8 mouse cellular contexts compared by ENCODE assay signal in the genomic region with DNA sequence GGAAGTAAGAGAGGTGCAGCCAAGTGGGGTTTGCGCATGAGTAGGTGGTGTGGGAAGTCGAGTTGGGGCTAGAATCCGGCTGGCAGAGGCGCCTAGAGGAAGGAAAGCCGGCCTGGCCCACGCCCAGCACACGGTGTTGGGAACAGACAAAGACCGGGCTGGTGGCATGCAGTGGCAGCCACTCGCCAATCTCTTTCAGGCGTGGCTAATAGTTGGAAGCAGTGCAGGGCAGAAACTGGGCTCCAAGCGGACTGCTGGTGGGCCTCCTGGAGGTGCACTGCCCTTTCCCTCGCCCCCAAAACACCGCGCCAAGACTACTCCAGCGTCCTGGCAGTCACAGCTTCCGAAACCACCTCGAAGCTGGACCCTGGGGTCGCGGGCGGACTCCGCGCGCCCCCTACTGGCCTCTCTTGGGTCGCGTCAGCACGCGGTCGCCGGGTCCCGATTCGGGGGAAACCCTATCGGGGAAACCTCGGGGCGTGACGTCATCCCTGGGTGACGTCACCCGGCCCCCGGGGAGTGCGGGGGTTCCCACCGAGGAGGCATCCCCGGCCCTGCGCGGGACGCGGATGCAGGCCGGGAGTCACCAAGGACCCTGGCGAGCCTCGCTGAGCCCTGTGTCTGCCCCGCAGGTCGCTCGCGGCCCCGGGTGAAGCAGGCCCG. TPM values are rescaled to one million over a fixed set of nuclear protein-coding genes. Genes with fewer than 3 reads are reported as not detected.
DNase-seq lines count a peak whose midpoint lies in the region; ATAC-seq and TF ChIP-seq lines count a peak whose summit lies in the region.

No protein-coding gene starts in this region.

- TF ChIP-seq EP300 in liver, embryonic 14.5 days (IDR thresholded peaks at IDR 0.05; ENCODE audit: low read depth), result no peak
- no peak for TF ChIP-seq EP300 in stomach, postnatal 0 days (optimal IDR thresholded peaks at IDR 0.05)

- H3K27ac ChIP-seq in embryonic facial prominence, embryonic 12.5 days, result peak overlapping the region; percentile 77
- H3K27ac ChIP-seq in liver, embryonic 14.5 days, result no peak overlapping the region
- no peak overlapping the region for H3K27ac ChIP-seq in stomach, postnatal 0 days (replicated peaks)

- peak overlapping the region; percentile 52 for H3K4me3 ChIP-seq in embryonic facial prominence, embryonic 12.5 days
- peak overlapping the region; percentile 33 to 48 for H3K4me3 ChIP-seq in liver, embryonic 14.5 days (ENCODE audit: insufficient read depth in 1 of 2, low read depth in 2 of 2, low read length in 2 of 2)
- peak overlapping the region; percentile 61 for H3K4me3 ChIP-seq in stomach, postnatal 0 days (ENCODE audit: low read depth, low read length)

- peak; percentile 93 for DNase-seq in CD4-positive helper T cell, adult 2 months (ENCODE audit: low read depth, low spot score)
- peak; percentile 85 to 90 for DNase-seq in adrenal gland, postnatal 36 days
- DNase-seq in heart, adult 9 months (ENCODE audit: low spot score in 2 of 2), result peak; percentile 88
- DNase-seq in kidney, adult 9 months, result peak; percentile 79
- peak in 2 of 3 experiments; percentile 36 to 47 for DNase-seq in liver, embryonic 14.5 days (ENCODE audit: low read depth in 3 of 3, low spot score in 3 of 3)
- peak; percentile 95 for DNase-seq in neural tube, embryonic 10.5 days (ENCODE audit: extremely low spot score, low spot score)
- peak; percentile 86 for DNase-seq in stomach, postnatal 0 days (ENCODE audit: low spot score)

- peaks cover 23% of the 10 kb centered on the region for H3K36me3 ChIP-seq in embryonic facial prominence, embryonic 12.5 days
- no peaks in the 10 kb centered on the region for H3K36me3 ChIP-seq in liver, embryonic 14.5 days (replicated peaks; ENCODE audit: control insufficient read depth, insufficient read depth, low read depth)
- H3K36me3 ChIP-seq in stomach, postnatal 0 days (ENCODE audit: control insufficient read depth, insufficient read depth, low read length), result peaks cover 2% of the 10 kb centered on the region; the same call in 1 of the 2 replicates

- peak; percentile 92 for TF ChIP-seq CTCF in liver, embryonic 14.5 days (IDR thresholded peaks at IDR 0.05; ENCODE audit: low read depth)
- TF ChIP-seq CTCF in stomach, postnatal 0 days (IDR thresholded peaks at IDR 0.05; ENCODE audit: low read depth), result peak; percentile 93

- ATAC-seq in embryonic facial prominence, embryonic 12.5 days (ENCODE audit: insufficient number of reproducible peaks, insufficient read depth, low FRiP score, low TSS enrichment), result peak; percentile 61
- ATAC-seq in liver, embryonic 14.5 days (ENCODE audit: insufficient read depth), result peak; percentile 59
- ATAC-seq in stomach, postnatal 0 days (ENCODE audit: low FRiP score, low TSS enrichment), result peak; percentile 64

- peak overlapping the region; percentile 99 for H3K4me2 ChIP-seq in embryonic facial prominence, embryonic 12.5 days (replicated peaks)
- H3K4me2 ChIP-seq in liver, embryonic 14.5 days (ENCODE audit: low read depth), result peak overlapping the region; percentile 74
- H3K4me2 ChIP-seq in stomach, postnatal 0 days (replicated peaks; ENCODE audit: low read depth), result peak overlapping the region; percentile 100

- under 1% methylated on average over 54 of the region's 54 CpGs for WGBS in embryonic facial prominence, embryonic 12.5 days
- WGBS in liver, embryonic 14.5 days (ENCODE audit: insufficient replicate concordance), result 2% methylated on average over 54 of the region's 54 CpGs
- under 1% methylated on average over 49 of the region's 54 CpGs for WGBS in stomach, postnatal 0 days

- no peaks in the 10 kb centered on the region; the same call in 1 of the 2 replicates for H3K27me3 ChIP-seq in embryonic facial prominence, embryonic 12.5 days
- peaks cover 55% of the 10 kb centered on the region for H3K27me3 ChIP-seq in liver, embryonic 14.5 days (ENCODE audit: control insufficient read depth, insufficient read depth, low read length)
- H3K27me3 ChIP-seq in stomach, postnatal 0 days (ENCODE audit: control insufficient read depth, insufficient read depth, low read length), result no peaks in the 10 kb centered on the region

- H3K4me1 ChIP-seq in embryonic facial prominence, embryonic 12.5 days, result peaks cover 25% of the 10 kb centered on the region
- no peaks in the 10 kb centered on the region for H3K4me1 ChIP-seq in liver, embryonic 14.5 days (replicated peaks; ENCODE audit: control insufficient read depth in 2 of 2, insufficient read depth in 2 of 2, low read length in 1 of 2)
- H3K4me1 ChIP-seq in stomach, postnatal 0 days (replicated peaks; ENCODE audit: control insufficient read depth, insufficient read depth), result no peaks in the 10 kb centered on the region

- peak overlapping the region; percentile 72 for H3K9ac ChIP-seq in embryonic facial prominence, embryonic 12.5 days
- no peak overlapping the region for H3K9ac ChIP-seq in liver, embryonic 14.5 days (replicated peaks)
- peak overlapping the region; percentile 64 for H3K9ac ChIP-seq in stomach, postnatal 0 days (ENCODE audit: low read length)

- H3K9me3 ChIP-seq in embryonic facial prominence, embryonic 12.5 days, result no peaks in the 10 kb centered on the region
- H3K9me3 ChIP-seq in liver, embryonic 14.5 days (ENCODE audit: control insufficient read depth, low read length), result no peaks in the 10 kb centered on the region
- H3K9me3 ChIP-seq in stomach, postnatal 0 days (ENCODE audit: control insufficient read depth, low read length), result no peaks in the 10 kb centered on the region

RNA-seq across cellular contexts. Expression of a gene that starts 7.2 kb away (rescaled TPM):
- 1 to 10 TPM; 1.9 to 3.3 TPM for total RNA-seq in adrenal gland, postnatal 36 days (2021)
- polyA plus RNA-seq in embryonic facial prominence, embryonic 12.5 days (2016; fragmentation: Nextera tagmentation; extraction: Ambion mirVana), result 1.1 and 1.3 TPM in 2 replicates
- 0.32 and 0.62 TPM in 2 replicates for polyA plus RNA-seq in liver, embryonic 14.5 days (2012; rRNA removed)
- 0.14 TPM in 1 of 2 replicates, not detected in the other for polyA plus RNA-seq in liver, embryonic 14.5 days (2014; fragmentation: Nextera tagmentation; extraction: Ambion mirVana)
- polyA plus RNA-seq in stomach, postnatal 0 days (2015; fragmentation: Nextera tagmentation; extraction: Ambion mirVana), result 0.13 and 0.28 TPM in 2 replicates

RNA-seq across cellular contexts. Expression of a gene that starts 16.6 kb away (rescaled TPM):
- 10 to 100 TPM; 16.0 to 18.0 TPM for total RNA-seq in adrenal gland, postnatal 36 days (2021)
- 383 and 387 TPM in 2 replicates for polyA plus RNA-seq in embryonic facial prominence, embryonic 12.5 days (2016; fragmentation: Nextera tagmentation; extraction: Ambion mirVana)
- 5.1 and 5.3 TPM in 2 replicates for polyA plus RNA-seq in liver, embryonic 14.5 days (2012; rRNA removed)
- polyA plus RNA-seq in liver, embryonic 14.5 days (2014; fragmentation: Nextera tagmentation; extraction: Ambion mirVana), result 3.7 and 4.1 TPM in 2 replicates
- polyA plus RNA-seq in stomach, postnatal 0 days (2015; fragmentation: Nextera tagmentation; extraction: Ambion mirVana), result 39.3 and 40.4 TPM in 2 replicates

RNA-seq across cellular contexts. Expression of a gene that starts 26.4 kb away (rescaled TPM):
- 10 to 100 TPM; 34.5 to 49.4 TPM for total RNA-seq in adrenal gland, postnatal 36 days (2021)
- polyA plus RNA-seq in embryonic facial prominence, embryonic 12.5 days (2016; fragmentation: Nextera tagmentation; extraction: Ambion mirVana), result 68.3 and 73.0 TPM in 2 replicates
- polyA plus RNA-seq in liver, embryonic 14.5 days (2012; rRNA removed), result 21.0 and 26.1 TPM in 2 replicates
- 22.6 and 25.7 TPM in 2 replicates for polyA plus RNA-seq in liver, embryonic 14.5 days (2014; fragmentation: Nextera tagmentation; extraction: Ambion mirVana)
- 17.7 and 19.0 TPM in 2 replicates for polyA plus RNA-seq in stomach, postnatal 0 days (2015; fragmentation: Nextera tagmentation; extraction: Ambion mirVana)

RNA-seq across cellular contexts. Expression of a gene that starts 42.2 kb away (rescaled TPM):
- total RNA-seq in adrenal gland, postnatal 36 days (2021), result 10 to 100 TPM; 15.2 to 23.9 TPM
- 172 and 182 TPM in 2 replicates for polyA plus RNA-seq in embryonic facial prominence, embryonic 12.5 days (2016; fragmentation: Nextera tagmentation; extraction: Ambion mirVana)
- polyA plus RNA-seq in liver, embryonic 14.5 days (2012; rRNA removed), result 11.5 and 13.7 TPM in 2 replicates
- 15.3 and 18.6 TPM in 2 replicates for polyA plus RNA-seq in liver, embryonic 14.5 days (2014; fragmentation: Nextera tagmentation; extraction: Ambion mirVana)
- polyA plus RNA-seq in stomach, postnatal 0 days (2015; fragmentation: Nextera tagmentation; extraction: Ambion mirVana), result 174 and 193 TPM in 2 replicates

RNA-seq across cellular contexts. Expression of a gene that starts 44.7 kb away (rescaled TPM):
- total RNA-seq in adrenal gland, postnatal 36 days (2021), result under 1 TPM in 1 of 2 experiments, not detected in 1; 0.30 TPM
- 0.08 and 0.11 TPM in 2 replicates for polyA plus RNA-seq in embryonic facial prominence, embryonic 12.5 days (2016; fragmentation: Nextera tagmentation; extraction: Ambion mirVana)
- 53.4 and 68.7 TPM in 2 replicates for polyA plus RNA-seq in liver, embryonic 14.5 days (2012; rRNA removed)
- polyA plus RNA-seq in liver, embryonic 14.5 days (2014; fragmentation: Nextera tagmentation; extraction: Ambion mirVana), result 72.0 and 82.0 TPM in 2 replicates
- 0.41 and 0.68 TPM in 2 replicates for polyA plus RNA-seq in stomach, postnatal 0 days (2015; fragmentation: Nextera tagmentation; extraction: Ambion mirVana)

Comparison
In these comparisons a context has a peak if more than half of its experiments do, and no peak if none do; other contexts are left out.
1. DNase-seq: peak in every context shown above with its lines; median percentile 95 in neural tube, embryonic 10.5 days; 93 in CD4-positive helper T cell, adult 2 months; 88 in heart, adult 9 months; 88 in adrenal gland, postnatal 36 days; 86 in stomach, postnatal 0 days; 79 in kidney, adult 9 months; 42 in liver, embryonic 14.5 days.